Comparison of ENCODE assay signal across 8 mouse cellular contexts in genomic region chr11:121451753-121452635, GRCm38 (mm10). TPM values are rescaled to one million over a fixed set of nuclear protein-coding genes. Genes with fewer than 3 reads are reported as not detected.
DNase-seq lines count a peak whose midpoint lies in the region; ATAC-seq and TF ChIP-seq lines count a peak whose summit lies in the region.

Gene Tbcd (plus strand): TSS chr11:121451949.

- H3K27ac ChIP-seq in embryonic facial prominence, embryonic 14.5 days (replicated peaks; ENCODE audit: low read depth, low read length): peak within 1 kb of the TSS; percentile 48
- H3K27ac ChIP-seq in heart, adult 2 months: peak within 1 kb of the TSS; percentile 49
- no peak within 1 kb of the TSS for H3K27ac ChIP-seq in limb, embryonic 13.5 days
- H3K27ac ChIP-seq in midbrain, embryonic 16.5 days (ENCODE audit: low read length): peak within 1 kb of the TSS; percentile 90

- peaks cover 7% of the 10 kb centered on the region; the same call in 1 of the 2 replicates for H3K4me1 ChIP-seq in embryonic facial prominence, embryonic 14.5 days (ENCODE audit: control insufficient read depth, insufficient read depth, low read length)
- H3K4me1 ChIP-seq in heart, adult 2 months (ENCODE audit: control insufficient read depth, insufficient read depth, low read length): peaks cover 1% of the 10 kb centered on the region
- H3K4me1 ChIP-seq in limb, embryonic 13.5 days: peaks cover 15% of the 10 kb centered on the region
- H3K4me1 ChIP-seq in midbrain, embryonic 16.5 days (ENCODE audit: control insufficient read depth, insufficient read depth, low read length): peaks cover 18% of the 10 kb centered on the region

- peak; percentile 97 for DNase-seq in 3T3-L1 (ENCODE audit: low read depth, low spot score)
- peak; percentile 92 to 97 for DNase-seq in adrenal gland, postnatal 4 days (ENCODE audit: low spot score in 2 of 2)
- DNase-seq in embryonic facial prominence, embryonic 14.5 days (ENCODE audit: low spot score): peak; percentile 96
- peak; percentile 93 to 97 for DNase-seq in heart, adult 2 months
- peak; percentile 94 to 96 for DNase-seq in kidney, adult 8-10 months
- peak; percentile 93 to 95 for DNase-seq in spleen, postnatal 10 days (ENCODE audit: low spot score in 2 of 2)

- peak within 1 kb of the TSS; percentile 91 for H3K4me3 ChIP-seq in embryonic facial prominence, embryonic 14.5 days (ENCODE audit: low read depth, low read length)
- H3K4me3 ChIP-seq in heart, adult 2 months: peak within 1 kb of the TSS; percentile 93
- H3K4me3 ChIP-seq in limb, embryonic 13.5 days: peak within 1 kb of the TSS; percentile 84
- peak within 1 kb of the TSS; percentile 88 for H3K4me3 ChIP-seq in midbrain, embryonic 16.5 days (ENCODE audit: low read depth, low read length)

- H3K27me3 ChIP-seq in embryonic facial prominence, embryonic 14.5 days (replicated peaks; ENCODE audit: control insufficient read depth, insufficient read depth, low read length): no peaks in the 10 kb centered on the region
- no peaks in the 10 kb centered on the region for H3K27me3 ChIP-seq in heart, adult 2 months (ENCODE audit: control insufficient read depth, insufficient read depth, low read length)
- H3K27me3 ChIP-seq in limb, embryonic 13.5 days: 0 out of 2 replicates have a peak, but pooled peaks cover 5% of the 10 kb centered on the region
- no peaks in the 10 kb centered on the region; the same call in 1 of the 2 replicates for H3K27me3 ChIP-seq in midbrain, embryonic 16.5 days (ENCODE audit: control insufficient read depth, insufficient read depth, low read depth, low read length)

- no peaks in the 10 kb centered on the region for H3K9me3 ChIP-seq in embryonic facial prominence, embryonic 14.5 days (ENCODE audit: control insufficient read depth, low read length)
- no peaks in the 10 kb centered on the region for H3K9me3 ChIP-seq in limb, embryonic 13.5 days
- H3K9me3 ChIP-seq in midbrain, embryonic 16.5 days (replicated peaks; ENCODE audit: control insufficient read depth, low read length, poor library complexity, severe bottlenecking): no peaks in the 10 kb centered on the region

- peak; percentile 69; the same call in 1 of the 2 replicates for TF ChIP-seq EP300 in heart, adult 2 months (IDR thresholded peaks at IDR 0.05; ENCODE audit: insufficient read depth, low read depth, low read length)

- H3K36me3 ChIP-seq in embryonic facial prominence, embryonic 14.5 days (ENCODE audit: control insufficient read depth, insufficient read depth, low read length): peaks cover 9% of the 10 kb centered on the region
- no peaks in the 10 kb centered on the region for H3K36me3 ChIP-seq in heart, adult 2 months (ENCODE audit: control insufficient read depth, insufficient read depth, low read length)
- H3K36me3 ChIP-seq in limb, embryonic 13.5 days: peaks cover 12% of the 10 kb centered on the region
- H3K36me3 ChIP-seq in midbrain, embryonic 16.5 days (ENCODE audit: control insufficient read depth, insufficient read depth, low read length): peaks cover 5% of the 10 kb centered on the region; the same call in 1 of the 2 replicates

- under 1% methylated on average over 58 of the region's 58 CpGs for WGBS in embryonic facial prominence, embryonic 14.5 days
- WGBS in heart, adult 2 months: 1% methylated on average over 58 of the region's 58 CpGs
- under 1% methylated on average over 58 of the region's 58 CpGs for WGBS in limb, embryonic 13.5 days
- under 1% methylated on average over 58 of the region's 58 CpGs for WGBS in midbrain, embryonic 16.5 days

- intact Hi-C loops in heart, adult 2 months (cut with DNase I): loop anchor here (5.0 kb wide), 1 partner anchor 100 kb away; the partner anchor contains the start of gene Wdr45b

- peak; percentile 96 for ATAC-seq in embryonic facial prominence, embryonic 14.5 days (ENCODE audit: low read depth)
- peak; percentile 94 for ATAC-seq in limb, embryonic 13.5 days (ENCODE audit: low FRiP score, low read depth)
- peak; percentile 95 for ATAC-seq in midbrain, embryonic 16.5 days

- peaks cover 2% of the 10 kb centered on the region; the same call in 1 of the 2 replicates for H3K79me2 ChIP-seq in heart, adult 2 months (replicated peaks; ENCODE audit: control insufficient read depth, insufficient read depth, low read length)

- peak within 1 kb of the TSS; percentile 80 for H3K4me2 ChIP-seq in embryonic facial prominence, embryonic 14.5 days (ENCODE audit: low read depth, low read length)
- H3K4me2 ChIP-seq in limb, embryonic 13.5 days (replicated peaks): peak within 1 kb of the TSS; percentile 84
- H3K4me2 ChIP-seq in midbrain, embryonic 16.5 days (ENCODE audit: low read length): peak within 1 kb of the TSS; percentile 77

- peak; percentile 39 for TF ChIP-seq CTCF in heart, adult 2 months (IDR thresholded peaks at IDR 0.05)

- peak within 1 kb of the TSS; percentile 71 for H3K9ac ChIP-seq in embryonic facial prominence, embryonic 14.5 days (ENCODE audit: low read depth, low read length)
- H3K9ac ChIP-seq in heart, adult 2 months (ENCODE audit: low read depth, low read length): peak within 1 kb of the TSS; percentile 75
- peak within 1 kb of the TSS; percentile 79 for H3K9ac ChIP-seq in limb, embryonic 13.5 days
- H3K9ac ChIP-seq in midbrain, embryonic 16.5 days (ENCODE audit: low read depth, low read length): peak within 1 kb of the TSS; percentile 77

- TF ChIP-seq POLR2A in heart, adult 2 months (IDR thresholded peaks at IDR 0.05; ENCODE audit: insufficient read depth, low read depth, low read length): peak; percentile 28; the same call in 1 of the 2 replicates

RNA-seq across cellular contexts. Expression of gene Tbcd, which starts in this region (rescaled TPM):
- 10 to 100 TPM; 45.0 to 46.3 TPM for total RNA-seq in adrenal gland, postnatal 4 days (2021)
- polyA plus RNA-seq in embryonic facial prominence, embryonic 14.5 days (2014; fragmentation: Nextera tagmentation; extraction: Ambion mirVana): 38.8 and 40.3 TPM in 2 replicates
- 10 to 100 TPM; 10.6 to 11.4 TPM for total RNA-seq in heart, adult 2 months (2021)
- 17.4 and 20.3 TPM in 2 replicates for polyA plus RNA-seq in heart, adult 2 months (2012; rRNA removed)
- 42.3 TPM in 2 replicates for polyA plus RNA-seq in limb, embryonic 13.5 days (2015; fragmentation: Nextera tagmentation; extraction: Ambion mirVana)
- polyA plus RNA-seq in midbrain, embryonic 16.5 days (2015; fragmentation: Nextera tagmentation; extraction: Ambion mirVana): 60.6 and 62.5 TPM in 2 replicates
